Mouse (Mus musculus) CH12.LX (cell line): ENCODE measurements at regions not wholly inside any gene's neighbourhood (a gene's known extent, or its start where the extent isn't known, plus 50 kb on each side); places are given as distances from the start of the nearest gene placed in this dataset.

Source experiments
- DNase-seq: peaks from one replicate; pipeline ENCODE4 v3.0.0-alpha.2; 2013; ENCODE audit errors: extremely low read depth
- H3K27ac ChIP-seq: 2 replicates; pipeline ENCODE4 v1.5.1; 2012; ENCODE audit warnings: low read depth, mild to moderate bottlenecking, control low read depth, moderate library complexity; ENCODE audit not compliant: insufficient read depth
- H3K27me3 ChIP-seq: replicated peaks from 2 replicates; pipeline ENCODE3; 2012; ENCODE audit warnings: inconsistent platforms
- H3K36me3 ChIP-seq, 2 experiments: replicated peaks in 1 of 2; 2 replicates each; pipeline versions ENCODE3 to v1.6.1; 2012; ENCODE audit warnings: inconsistent platforms in 1 of 2, low read length in 1 of 2, mild to moderate bottlenecking in 1 of 2, mixed read lengths in 1 of 2, moderate library complexity in 1 of 2; ENCODE audit not compliant: control insufficient read depth in 1 of 2, insufficient read depth in 1 of 2
- H3K4me1 ChIP-seq, 2 experiments: 2 replicates each; pipeline ENCODE4 v1.6.1; 2012; ENCODE audit warnings: inconsistent platforms in 1 of 2, moderate library complexity in 1 of 2; ENCODE audit not compliant: insufficient read depth in 2 of 2, control insufficient read depth in 1 of 2
- H3K4me2 ChIP-seq: 2 replicates; pipeline ENCODE4 v1.6.1; 2012; ENCODE audit warnings: low read depth, mild to moderate bottlenecking, control low read depth; ENCODE audit not compliant: poor library complexity, insufficient read depth, severe bottlenecking
- H3K4me3 ChIP-seq, 3 experiments: fragments of 150-350 bp in 1 of 3; sonication (generic) in 1 of 3; replicated peaks in 1 of 3; 2 replicates each; pipeline versions ENCODE3 to v1.5.1; 2011 to 2012; ENCODE audit warnings: low read depth in 2 of 3, low read length in 2 of 3, mild to moderate bottlenecking in 2 of 3, moderate library complexity in 2 of 3, control low read depth in 1 of 3, improper control_type of control experiment in 1 of 3, inconsistent platforms in 1 of 3, mixed read lengths in 1 of 3; ENCODE audit not compliant: poor library complexity in 1 of 3
- H3K79me2 ChIP-seq: replicated peaks from 2 replicates; pipeline ENCODE4 v1.6.1; 2012; ENCODE audit warnings: mild to moderate bottlenecking, moderate library complexity; ENCODE audit not compliant: control insufficient read depth, poor library complexity, insufficient read depth, severe bottlenecking; ENCODE audit errors: extremely low read depth
- H3K9ac ChIP-seq: 2 replicates; pipeline ENCODE4 v1.6.1; 2012; ENCODE audit warnings: low read depth, mild to moderate bottlenecking, control low read depth, moderate library complexity; ENCODE audit not compliant: insufficient read depth
- H3K9me3 ChIP-seq: replicated peaks from 2 replicates; pipeline ENCODE3; 2012; ENCODE audit warnings: low read length, inconsistent platforms, mixed read lengths
- BHLHE40 ChIP-seq: IDR thresholded peaks from 2 replicates; pipeline ENCODE4 v1.6.1; 2011; ENCODE audit warnings: mild to moderate bottlenecking, low read depth, low read length, improper control_type of control experiment
- CHD1 ChIP-seq: IDR thresholded peaks from 2 replicates; pipeline ENCODE4 v1.6.1; 2012; ENCODE audit warnings: low read depth, low read length, improper control_type of control experiment, inconsistent platforms
- CHD2 ChIP-seq: IDR thresholded peaks from 2 replicates; pipeline ENCODE4 v1.6.1; 2011; ENCODE audit warnings: low read length, improper control_type of control experiment
- CTCF ChIP-seq, 2 experiments: IDR thresholded peaks in 1 of 2; conservative IDR thresholded peaks in 1 of 2; 2 replicates each; pipeline ENCODE4 v1.5.1; 2011 to 2012; ENCODE audit warnings: low read depth in 2 of 2, low read length in 2 of 2, improper control_type of control experiment in 1 of 2, inconsistent platforms in 1 of 2, mild to moderate bottlenecking in 1 of 2, moderate library complexity in 1 of 2
- GABPA ChIP-seq: IDR thresholded peaks from 2 replicates; pipeline ENCODE4 v1.6.1; 2012; ENCODE audit warnings: low read depth, low read length, improper control_type of control experiment, inconsistent platforms; ENCODE audit not compliant: insufficient replicate concordance
- HCFC1 ChIP-seq: IDR thresholded peaks from 2 replicates; pipeline ENCODE4 v1.6.1; 2012; ENCODE audit warnings: low read depth, mild to moderate bottlenecking, inconsistent platforms, low read length, improper control_type of control experiment
- KAT2A ChIP-seq: IDR thresholded peaks from 2 replicates; pipeline ENCODE4 v1.6.1; 2012; ENCODE audit warnings: low read length, improper control_type of control experiment, inconsistent platforms; ENCODE audit not compliant: insufficient replicate concordance
- MAFK ChIP-seq: IDR thresholded peaks from 2 replicates; pipeline ENCODE4 v1.6.1; 2011; ENCODE audit warnings: low read length, improper control_type of control experiment; ENCODE audit not compliant: insufficient replicate concordance
- MAX ChIP-seq: IDR thresholded peaks from 2 replicates; pipeline ENCODE4 v1.6.1; 2011; ENCODE audit warnings: low read length, improper control_type of control experiment
- MAZ ChIP-seq: IDR thresholded peaks from 2 replicates; pipeline ENCODE4 v1.6.1; 2012; ENCODE audit warnings: low read depth, mild to moderate bottlenecking, inconsistent platforms, low read length, improper control_type of control experiment, moderate library complexity
- MEF2A ChIP-seq: IDR thresholded peaks from 2 replicates; pipeline ENCODE4 v1.6.1; 2014; ENCODE audit warnings: low read depth, mild to moderate bottlenecking, inconsistent platforms, low read length, improper control_type of control experiment, borderline replicate concordance
- MXI1 ChIP-seq: IDR thresholded peaks from 2 replicates; pipeline ENCODE4 v1.6.1; 2011; ENCODE audit warnings: mild to moderate bottlenecking, low read depth, low read length, improper control_type of control experiment
- MYC ChIP-seq: IDR thresholded peaks from 2 replicates; pipeline ENCODE4 v1.6.1; 2011; ENCODE audit warnings: low read depth, mild to moderate bottlenecking, improper control_type of control experiment, low read length
- NRF1 ChIP-seq: IDR thresholded peaks from 2 replicates; pipeline ENCODE4 v1.6.1; 2014; ENCODE audit warnings: low read depth, mild to moderate bottlenecking, inconsistent platforms, low read length, improper control_type of control experiment, moderate library complexity
- POLR2A ChIP-seq: IDR thresholded peaks from 2 replicates; pipeline ENCODE4 v1.6.1; 2011; ENCODE audit warnings: low read depth, mild to moderate bottlenecking, improper control_type of control experiment, low read length
- POLR2AphosphoS2 ChIP-seq: IDR thresholded peaks from 2 replicates; pipeline ENCODE4 v1.6.1; 2011; ENCODE audit warnings: low read depth, low read length, improper control_type of control experiment
- RAD21 ChIP-seq: IDR thresholded peaks from 2 replicates; pipeline ENCODE4 v1.6.1; 2011; ENCODE audit warnings: low read depth, mild to moderate bottlenecking, low read length, improper control_type of control experiment, moderate library complexity
- SIN3A ChIP-seq: IDR thresholded peaks from 2 replicates; pipeline ENCODE4 v1.6.1; 2012; ENCODE audit warnings: low read length, improper control_type of control experiment, inconsistent platforms
- TBP ChIP-seq: conservative IDR thresholded peaks from 2 replicates; pipeline ENCODE4 v1.6.1; 2011; ENCODE audit warnings: low read depth, low read length, improper control_type of control experiment
- USF1 ChIP-seq: IDR thresholded peaks from 2 replicates; pipeline ENCODE4 v1.6.1; 2014; ENCODE audit warnings: low read depth, mild to moderate bottlenecking, inconsistent platforms, low read length, improper control_type of control experiment
- ZC3H11A ChIP-seq: IDR thresholded peaks from 2 replicates; pipeline ENCODE4 v1.6.1; 2012; ENCODE audit warnings: low read depth, mild to moderate bottlenecking, inconsistent platforms, low read length, improper control_type of control experiment
- ZKSCAN1 ChIP-seq: IDR thresholded peaks from 2 replicates; pipeline ENCODE4 v1.6.1; 2012; ENCODE audit warnings: low read depth, inconsistent platforms, low read length, improper control_type of control experiment, borderline replicate concordance
- ZMIZ1 ChIP-seq: IDR thresholded peaks from 2 replicates; pipeline ENCODE4 v1.6.1; 2012; ENCODE audit warnings: low read depth, mild to moderate bottlenecking, inconsistent platforms, low read length, improper control_type of control experiment
- ZNF384 ChIP-seq: IDR thresholded peaks from 2 replicates; pipeline ENCODE4 v1.6.1; 2012; ENCODE audit warnings: low read depth, low read length, improper control_type of control experiment, inconsistent platforms
- dilution Hi-C: fragments of 300-500 bp; cut with MboI; formaldehyde crosslinking; loops from 2 replicates; pipeline ENCODE4 v1.14.3; 2020; ENCODE audit warnings: low sequenced_read_pairs; ENCODE audit not compliant: extremely low pct_unique_long_range_greater_than_20kb, extremely low pct_ligation_motif_present
- in situ Hi-C: fragments of 300-500 bp; cut with MboI; formaldehyde crosslinking; loops from 3 replicates; pipeline ENCODE4 v1.14.3; 2019; ENCODE audit warnings: low sequenced_read_pairs, low pct_ligation_motif_present, low pct_unique_long_range_greater_than_20kb, mixed read lengths

GRCm38 (mm10) chr16:78236746-78237640, 64.3 kb upstream of the Cxadr start:
- Histone ChIP-seq H3K27ac (no peak overlapping the region), H3K4me1 (peaks cover 0 to 12% of the 10 kb centered on the region in 2 experiments; a peak in 2 of 4 replicates), H3K9ac (no peak overlapping the region), H3K9me3 (peaks cover 2% of the 10 kb centered on the region), H3K4me3 (no peak overlapping the region), H3K27me3 (no peaks in the 10 kb centered on the region), H3K4me2 (no peak overlapping the region), H3K79me2 (no peaks in the 10 kb centered on the region), H3K36me3 (no peaks in the 10 kb centered on the region)
- TF ChIP-seq MAFK = peak; percentile 90
- no peak for TF ChIP-seq MXI1
- no peak for DNase-seq
- in situ Hi-C loops (no loop called here), dilution Hi-C loops (no loop called here)

- Histone ChIP-seq H3K4me1 (peaks cover 0 to 14% of the 10 kb centered on the region in 2 experiments; a peak in 2 of 4 replicates), H3K27me3 (no peaks in the 10 kb centered on the region), H3K27ac (no peak overlapping the region), H3K36me3 (no peaks in the 10 kb centered on the region), H3K79me2 (no peaks in the 10 kb centered on the region), H3K4me3 (no peak overlapping the region), H3K9me3 (peaks cover 6% of the 10 kb centered on the region), H3K4me2 (no peak overlapping the region), H3K9ac (no peak overlapping the region)
- dilution Hi-C loops = no loop called here
- peak; percentile 53 for DNase-seq
- in situ Hi-C loops = no loop called here
- TF ChIP-seq USF1 (peak; percentile 26), SIN3A (no peak), POLR2A (no peak), RAD21 (no peak), CHD2 (no peak), BHLHE40 (peak; percentile 20; the same call in 1 of the 2 replicates), MAX (peak; percentile 19; the same call in 1 of the 2 replicates), GABPA (no peak), MEF2A (no peak)
Observed at GRCm38 (mm10) chr16:78232205-78232604, 69.1 kb upstream of the Cxadr start.

GRCm38 (mm10) chr16:78229013-78229412, 72.3 kb upstream of the Cxadr start:
- no peak overlapping the region for H3K27ac ChIP-seq
- H3K27me3 ChIP-seq = no peaks in the 10 kb centered on the region
- no peak overlapping the region for H3K4me2 ChIP-seq
- H3K4me3 ChIP-seq = no peak overlapping the region
- H3K9ac ChIP-seq = no peak overlapping the region
- dilution Hi-C loops = no loop called here
- H3K79me2 ChIP-seq = no peaks in the 10 kb centered on the region
- peaks cover 0 to 7% of the 10 kb centered on the region in 2 experiments; a peak in 2 of 4 replicates for H3K4me1 ChIP-seq
- in situ Hi-C loops = no loop called here
- peaks cover 6% of the 10 kb centered on the region for H3K9me3 ChIP-seq
- no peak for TF ChIP-seq MYC
- TF ChIP-seq CHD1 = no peak
- no peak for TF ChIP-seq TBP
- TF ChIP-seq BHLHE40 = no peak
- TF ChIP-seq ZKSCAN1 = no peak
- no peak for TF ChIP-seq POLR2A
- TF ChIP-seq KAT2A = no peak
- TF ChIP-seq ZNF384 = no peak
- no peak for TF ChIP-seq USF1
- TF ChIP-seq HCFC1 = no peak
- no peak for TF ChIP-seq CHD2
- no peak for TF ChIP-seq ZMIZ1
- TF ChIP-seq MAZ = no peak
- TF ChIP-seq CTCF (conservative IDR thresholded peaks at IDR 0.05 in 1 of 2, IDR thresholded peaks at IDR 0.05 in 1 of 2; ENCODE audit: low read depth in 2 of 2, low read length in 2 of 2) = no peak
- TF ChIP-seq ZC3H11A = no peak
- TF ChIP-seq POLR2AphosphoS2 = no peak
- no peak for TF ChIP-seq NRF1
- no peak for DNase-seq
- H3K36me3 ChIP-seq = no peaks in the 10 kb centered on the region
